Mouse (Mus musculus): ENCODE results near the gene Casp3.
"Not testable (repeated sequence)": the region's sequence is repeated elsewhere in the genome, so short reads cannot be mapped to it uniquely, and the experiment has no call there.

Gene Casp3

GRCm38 (mm10) chr8:46616879-46617689, at the start of gene Casp3, which contains the start of gene Primpol:
Gene Casp3 (plus strand): TSS chr8:46617291.
Gene Primpol (minus strand): TSS chr8:46617212.
- peak; percentile 97 for DNase-seq (ENCODE audit: low read depth, low spot score)

- no peak for DNase-seq (ENCODE audit: low read depth, low spot score)
Observed at GRCm38 (mm10) chr8:46567946-46568345, 49.1 kb upstream of the Casp3 start.

GRCm38 (mm10) chr8:46568942-46569341, 48.1 kb upstream of the Casp3 start:
- DNase-seq (ENCODE audit: low read depth, low spot score) = no peak

GRCm38 (mm10) chr8:46569659-46570441, 47.2 kb upstream of the Casp3 start:
- DNase-seq (ENCODE audit: low read depth, low spot score) = no peak

- DNase-seq (ENCODE audit: low read depth, low spot score) = no peak
Observed at GRCm38 (mm10) chr8:46570673-46571072, 46.4 kb upstream of the Casp3 start.

DNA sequence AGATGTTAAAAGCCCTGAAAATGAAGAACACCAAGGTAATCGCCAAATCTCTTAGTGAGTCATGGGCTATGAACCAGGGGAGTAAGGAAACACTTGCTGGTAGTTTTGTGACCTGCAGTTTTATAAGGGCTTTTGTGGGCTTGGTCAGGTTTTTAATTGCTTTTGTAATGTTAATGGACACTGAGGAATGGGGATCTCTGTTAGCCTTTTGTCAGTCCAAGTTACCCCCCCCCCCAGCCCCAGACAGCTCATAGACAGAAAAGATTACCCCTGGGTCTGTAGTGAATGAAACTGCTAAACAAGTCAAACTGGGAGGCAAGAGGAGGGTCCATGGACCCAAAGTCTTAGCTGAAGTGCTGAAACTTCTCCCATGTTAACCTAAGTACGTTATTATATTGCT, 43.6 kb upstream of the Casp3 start:
- no peak for DNase-seq (ENCODE audit: low read depth, low spot score)

DNA sequence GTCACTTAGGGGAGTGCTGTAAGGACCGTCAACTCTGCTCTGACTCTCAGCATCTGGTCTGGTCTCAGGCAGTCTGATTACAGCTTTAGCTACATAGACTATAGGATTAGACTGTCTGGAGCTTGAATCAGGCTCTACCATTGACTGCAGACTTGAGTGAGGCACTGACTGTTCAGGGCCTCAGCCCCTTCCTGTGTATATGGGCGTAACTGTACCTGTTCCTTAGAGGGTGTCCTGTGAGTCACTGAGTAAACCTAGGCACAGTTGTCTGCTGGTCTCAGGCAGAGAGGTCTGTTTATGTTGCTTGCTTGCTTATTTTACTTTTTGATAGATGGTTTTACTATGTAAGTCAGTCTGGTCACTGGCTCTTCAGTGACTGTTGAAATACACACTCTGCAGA, 43.1 kb upstream of the Casp3 start:
- DNase-seq (ENCODE audit: low read depth, low spot score) = no peak

DNA sequence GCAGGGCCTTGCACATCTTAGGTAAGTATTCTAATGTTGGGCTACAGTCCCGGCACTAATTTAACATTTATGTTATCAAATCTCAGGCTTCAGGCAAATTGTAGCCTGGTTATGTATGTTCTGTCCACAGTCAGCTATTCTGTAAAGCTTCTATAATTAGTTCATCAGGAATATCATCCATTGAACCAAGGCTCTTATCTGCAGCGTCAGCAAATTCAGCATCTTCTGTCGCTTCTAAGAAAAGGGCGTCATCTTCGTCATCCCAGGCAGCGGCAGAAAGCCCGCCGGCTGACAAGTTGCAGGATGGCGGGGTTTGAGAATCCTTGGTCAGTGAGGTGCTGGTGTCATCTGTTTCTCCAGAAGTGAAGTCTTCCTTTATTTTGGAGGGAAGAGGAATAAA, 38.3 kb upstream of the Casp3 start:
- DNase-seq (ENCODE audit: low read depth, low spot score) = no peak

DNA sequence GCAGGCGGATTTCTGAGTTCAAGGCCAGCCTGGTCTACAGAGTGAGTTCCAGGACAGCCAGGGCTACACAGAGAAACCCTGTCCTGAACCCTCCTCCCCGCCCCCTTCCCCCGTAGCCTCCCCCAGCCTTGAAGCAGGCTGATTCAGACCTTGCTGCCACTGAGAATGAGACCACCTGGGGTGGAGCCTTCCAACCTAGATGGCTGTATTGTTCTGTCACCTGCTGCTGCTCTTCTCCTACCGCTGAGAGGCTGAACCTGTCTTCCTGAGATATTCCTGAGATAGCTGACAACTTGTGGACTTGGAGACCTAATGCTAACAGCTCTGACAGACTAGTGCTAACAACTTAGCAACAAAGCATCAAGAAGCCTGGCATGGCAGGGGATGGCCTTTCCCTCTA, 32.8 kb upstream of the Casp3 start:
- DNase-seq (ENCODE audit: low read depth, low spot score) = not testable (repeated sequence)

GRCm38 (mm10) chr8:46585576-46585975, 31.5 kb upstream of the Casp3 start:
- no peak for DNase-seq (ENCODE audit: low read depth, low spot score)

DNA sequence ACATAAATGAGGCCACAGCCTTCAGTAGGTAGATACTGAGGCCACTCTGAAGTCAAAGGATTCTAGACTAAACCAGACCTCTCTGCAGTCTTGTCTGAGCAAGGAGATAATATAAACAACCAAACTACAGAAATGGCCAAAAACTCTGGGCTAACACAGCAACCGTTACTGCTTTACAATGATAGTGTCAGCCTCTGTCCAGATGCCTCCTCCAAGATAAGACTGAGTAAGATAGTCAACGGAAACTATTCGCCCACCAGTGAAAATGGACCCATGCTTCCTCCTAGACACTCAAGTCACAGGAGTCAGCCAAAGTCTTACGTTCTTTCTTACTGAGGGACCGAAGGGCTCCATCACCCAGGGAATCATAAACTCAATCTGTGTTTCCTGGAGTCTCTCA, 29.2 kb upstream of the Casp3 start:
- DNase-seq (ENCODE audit: low read depth, low spot score) = no peak

DNA sequence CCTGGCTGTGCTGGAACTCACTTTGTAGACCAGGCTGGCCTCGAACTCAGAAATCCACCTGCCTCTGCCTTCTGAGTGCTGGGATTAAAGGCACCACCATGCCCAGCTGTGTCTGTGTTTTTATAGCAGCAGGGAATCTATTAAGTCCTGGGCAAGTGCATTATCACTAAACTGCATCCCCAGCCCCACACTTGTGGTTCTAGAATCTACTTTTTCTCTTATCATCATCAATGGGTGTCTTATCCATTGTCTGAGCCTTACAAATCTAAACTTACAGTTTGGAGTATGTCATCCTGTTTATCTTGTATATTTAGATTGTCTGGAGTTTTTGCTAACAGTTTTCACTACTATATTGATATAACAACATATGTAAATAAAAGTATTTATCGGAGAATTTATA, 28.4 kb upstream of the Casp3 start:
- no peak for DNase-seq (ENCODE audit: low read depth, low spot score)

- no peak for DNase-seq (ENCODE audit: low read depth, low spot score)
Observed at GRCm38 (mm10) chr8:46593067-46593466, 24.0 kb upstream of the Casp3 start.

GRCm38 (mm10) chr8:46593772-46594171, 23.3 kb upstream of the Casp3 start:
- DNase-seq (ENCODE audit: low read depth, low spot score) = no peak

GRCm38 (mm10) chr8:46595593-46595992, 21.5 kb upstream of the Casp3 start:
- DNase-seq (ENCODE audit: low read depth, low spot score) = no peak

- DNase-seq (ENCODE audit: low read depth, low spot score) = no peak
Observed at GRCm38 (mm10) chr8:46596530-46596929, 20.6 kb upstream of the Casp3 start.

- DNase-seq (ENCODE audit: low read depth, low spot score) = no peak
Observed at GRCm38 (mm10) chr8:46597411-46597810, 19.7 kb upstream of the Casp3 start.

GRCm38 (mm10) chr8:46598114-46598513, 19.0 kb upstream of the Casp3 start:
- no peak for DNase-seq (ENCODE audit: low read depth, low spot score)

- DNase-seq (ENCODE audit: low read depth, low spot score) = no peak
Observed at GRCm38 (mm10) chr8:46598753-46599152, 18.3 kb upstream of the Casp3 start.

- DNase-seq (ENCODE audit: low read depth, low spot score) = no peak
Observed at GRCm38 (mm10) chr8:46599314-46599904, 17.7 kb upstream of the Casp3 start.

- DNase-seq (ENCODE audit: low read depth, low spot score) = peak; percentile 61
Observed at GRCm38 (mm10) chr8:46600959-46601707, 16.0 kb upstream of the Casp3 start.

DNA sequence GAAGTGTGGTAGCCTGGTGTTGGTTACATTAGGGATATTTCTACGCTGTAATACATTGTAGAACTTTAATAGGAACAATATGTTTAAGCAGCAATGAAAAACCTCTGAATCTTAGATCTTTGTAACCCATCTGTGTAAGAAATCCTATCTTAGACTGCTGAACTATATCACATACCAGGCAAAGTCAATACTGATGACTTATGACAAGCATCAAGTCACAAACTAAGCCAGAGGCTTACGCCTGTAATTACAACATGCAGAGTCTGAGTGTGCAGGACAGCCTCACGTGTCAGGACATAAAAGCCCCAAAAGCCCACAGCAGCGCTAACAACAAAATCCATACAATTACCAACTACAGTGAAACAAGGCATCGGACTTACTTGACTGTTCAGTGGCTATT, 13.5 kb upstream of the Casp3 start:
- no peak for DNase-seq (ENCODE audit: low read depth, low spot score)
